Mouse (Mus musculus): ENCODE results near the gene Cltb.

DNA sequence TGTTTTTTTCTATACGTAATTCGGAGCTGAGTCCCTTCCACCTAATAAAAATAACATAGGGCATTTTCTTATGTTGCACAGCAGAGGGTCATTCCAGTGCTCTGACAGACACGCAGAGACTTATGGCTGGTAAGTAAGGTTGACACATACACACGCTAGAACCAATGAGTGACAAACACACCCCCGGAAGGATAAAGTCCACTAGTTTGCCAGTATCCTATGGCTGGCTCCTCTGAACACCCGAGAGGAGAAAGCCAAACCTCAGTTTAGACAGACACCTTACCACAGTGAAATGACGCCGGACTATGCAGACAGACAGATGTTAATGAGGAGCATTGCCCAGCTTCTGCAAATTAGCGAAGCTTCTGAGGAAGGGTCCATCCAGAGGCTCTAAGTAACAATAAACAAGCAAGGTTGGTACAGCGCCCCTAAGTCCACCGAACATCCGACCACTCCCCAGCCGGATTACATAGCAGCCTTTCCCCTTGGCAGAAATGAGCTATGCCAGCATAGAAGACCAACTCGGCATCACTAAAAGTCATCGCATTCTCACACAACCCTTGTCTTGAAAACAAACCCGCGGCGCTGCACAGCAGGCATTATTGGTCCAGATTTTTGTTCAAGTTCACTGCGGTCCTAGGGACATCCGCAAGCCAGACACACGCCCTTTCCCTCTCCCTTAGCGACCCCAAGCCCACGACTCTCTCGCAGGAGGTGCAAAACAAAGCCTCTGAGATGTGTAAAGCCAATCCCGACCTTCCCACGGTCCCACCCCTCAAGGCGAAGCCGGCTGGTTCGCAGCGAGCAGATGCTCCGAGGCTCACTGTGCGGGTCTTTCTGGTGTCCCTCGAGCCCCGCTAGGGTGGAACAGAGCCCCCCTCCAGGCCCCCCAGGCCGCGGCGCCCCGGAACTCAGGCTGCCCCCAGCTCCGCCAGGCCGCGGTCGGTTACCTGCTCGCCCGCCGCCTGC, 46.6 kb downstream of the Cltb start:
- TF ChIP-seq EP300 (IDR thresholded peaks at IDR 0.05; ENCODE audit: low read depth) (peak; percentile 35; the same call in 1 of the 2 replicates), CTCF (IDR thresholded peaks at IDR 0.05; ENCODE audit: low read depth) (no peak)

Measured in liver, postnatal 0 days (tissue).